ENCODE assay signal across 9 mouse cellular contexts in genomic region chr6:39400343-39400742, GRCm38 (mm10). TPM values are rescaled to one million over a fixed set of nuclear protein-coding genes. Genes with fewer than 3 reads are reported as not detected.
DNase-seq lines count a peak whose midpoint lies in the region; ATAC-seq and TF ChIP-seq lines count a peak whose summit lies in the region.
"Had no signal": no experiment of that assay in that cellular context is flagged by ENCODE, and none has a peak within 500 bp of the region (broad histone marks: within the 10 kb centered on the region; RNA-seq: fewer than 3 reads in every experiment).

No protein-coding gene starts in this region.

- H3K4me3 ChIP-seq in hindbrain, postnatal 0 days (ENCODE audit: low read length), result no peak overlapping the region
- no peak overlapping the region for H3K4me3 ChIP-seq in hindbrain, embryonic 14.5 days (replicated peaks; ENCODE audit: low read length)
- H3K4me3 ChIP-seq in ES-Bruce4 (ENCODE audit: low read depth, low read length), result peak overlapping the region; percentile 25; the same call in 1 of the 2 replicates
- H3K4me3 ChIP-seq: neural tube, embryonic 12.5 days had no signal

- peak; percentile 28; the same call in 1 of the 2 replicates for ATAC-seq in hindbrain, postnatal 0 days
- ATAC-seq in hindbrain, embryonic 14.5 days (ENCODE audit: low FRiP score), result no peak

- no peaks in the 10 kb centered on the region for H3K4me1 ChIP-seq in hindbrain, postnatal 0 days (ENCODE audit: insufficient read depth, low read length)
- no peaks in the 10 kb centered on the region for H3K4me1 ChIP-seq in hindbrain, embryonic 14.5 days (replicated peaks; ENCODE audit: control insufficient read depth, insufficient read depth, low read length)
- H3K4me1 ChIP-seq in ES-Bruce4 (ENCODE audit: control insufficient read depth, insufficient read depth, low read length), result peaks cover 4% of the 10 kb centered on the region
- H3K4me1 ChIP-seq: neural tube, embryonic 12.5 days had no signal

- TF ChIP-seq EP300 in ES-Bruce4 (IDR thresholded peaks at IDR 0.05; ENCODE audit: insufficient read depth, low read depth, low read length), result peak; percentile 95

- no peaks in the 10 kb centered on the region for H3K27me3 ChIP-seq in hindbrain, postnatal 0 days (ENCODE audit: insufficient read depth, low read length)
- H3K27me3 ChIP-seq in hindbrain, embryonic 14.5 days (ENCODE audit: control insufficient read depth, insufficient read depth, low read length), result no peaks in the 10 kb centered on the region
- H3K27me3 ChIP-seq in ES-Bruce4 (ENCODE audit: control insufficient read depth, insufficient read depth, low read length, poor library complexity, severe bottlenecking), result no peaks in the 10 kb centered on the region
- H3K27me3 ChIP-seq: neural tube, embryonic 12.5 days had no signal

- no peak overlapping the region for H3K4me2 ChIP-seq in hindbrain, postnatal 0 days (ENCODE audit: low read depth, low read length)
- no peak overlapping the region for H3K4me2 ChIP-seq in hindbrain, embryonic 14.5 days (replicated peaks)
- H3K4me2 ChIP-seq: neural tube, embryonic 12.5 days had no signal

- no peaks in the 10 kb centered on the region for H3K9me3 ChIP-seq in hindbrain, postnatal 0 days (ENCODE audit: low read length)
- no peaks in the 10 kb centered on the region for H3K9me3 ChIP-seq in hindbrain, embryonic 14.5 days (ENCODE audit: control insufficient read depth, low read length)
- H3K9me3 ChIP-seq in ES-Bruce4 (replicated peaks; ENCODE audit: control insufficient read depth, insufficient read depth, low read length, poor library complexity, severe bottlenecking), result no peaks in the 10 kb centered on the region
- H3K9me3 ChIP-seq: neural tube, embryonic 12.5 days had no signal

- peak; percentile 75 for TF ChIP-seq CTCF in hindbrain, postnatal 0 days (IDR thresholded peaks at IDR 0.05; ENCODE audit: low read depth)
- TF ChIP-seq CTCF in ES-Bruce4 (IDR thresholded peaks at IDR 0.05; ENCODE audit: low read depth, low read length), result peak; percentile 58

- no peak overlapping the region for H3K27ac ChIP-seq in hindbrain, postnatal 0 days
- no peak overlapping the region for H3K27ac ChIP-seq in hindbrain, embryonic 14.5 days
- peak overlapping the region; percentile 98 for H3K27ac ChIP-seq in ES-Bruce4 (ENCODE audit: insufficient read depth, low read length)
- H3K27ac ChIP-seq: neural tube, embryonic 12.5 days had no signal

- DNase-seq in hindbrain, postnatal 0 days (ENCODE audit: low spot score), result peak; percentile 22
- no peak for DNase-seq in hindbrain, embryonic 14.5 days (ENCODE audit: low spot score)
- DNase-seq in embryo, embryonic 10 days (ENCODE audit: low spot score), result peak; percentile 83
- peak; percentile 55 for DNase-seq in lung, postnatal 10 days
- no peak for DNase-seq in T-cell, adult 2 months (ENCODE audit: low spot score)
- no peak for DNase-seq in gastrocnemius, adult 8-10 months (ENCODE audit: low spot score in 2 of 2)
- no peak for DNase-seq in cerebellum, adult 18-20 months

- no peak for TF ChIP-seq POLR2A in ES-Bruce4 (IDR thresholded peaks at IDR 0.05; ENCODE audit: insufficient read depth, low read length)

- H3K36me3 ChIP-seq in hindbrain, postnatal 0 days (ENCODE audit: insufficient read depth, low read length), result peaks cover 26% of the 10 kb centered on the region
- H3K36me3 ChIP-seq in hindbrain, embryonic 14.5 days (replicated peaks; ENCODE audit: control insufficient read depth, insufficient read depth), result peaks cover 86% of the 10 kb centered on the region
- H3K36me3 ChIP-seq in ES-Bruce4 (ENCODE audit: control insufficient read depth, insufficient read depth, low read length, poor library complexity, severe bottlenecking), result peaks cover 78% of the 10 kb centered on the region

- 59% methylated on average over 7 of the region's 7 CpGs for WGBS in hindbrain, postnatal 0 days
- 60% methylated on average over 7 of the region's 7 CpGs for WGBS in hindbrain, embryonic 14.5 days

- no peak overlapping the region for H3K9ac ChIP-seq in hindbrain, postnatal 0 days (replicated peaks; ENCODE audit: low read length)
- no peak overlapping the region for H3K9ac ChIP-seq in hindbrain, embryonic 14.5 days
- peak overlapping the region; percentile 65 for H3K9ac ChIP-seq in ES-Bruce4 (ENCODE audit: low read depth, poor library complexity, severe bottlenecking)
- H3K9ac ChIP-seq: neural tube, embryonic 12.5 days had no signal

RNA-seq across cellular contexts. Expression of gene Rab19, which starts 19.4 kb away (rescaled TPM):
- 0.47 TPM in 1 of 2 replicates, not detected in the other for total RNA-seq in hindbrain, postnatal 0 days (2014; rRNA removed)
- polyA plus RNA-seq in hindbrain, postnatal 0 days (2015; fragmentation: Nextera tagmentation; extraction: Ambion mirVana), result 0.33 and 0.58 TPM in 2 replicates
- polyA plus RNA-seq in hindbrain, embryonic 14.5 days (2014; fragmentation: Nextera tagmentation; extraction: Ambion mirVana), result 0.17 and 0.40 TPM in 2 replicates
- 0.90 and 1.3 TPM in 2 replicates for polyA plus RNA-seq in ES-Bruce4 (2011; ENCODE audit: insufficient read depth, insufficient read length, low read depth, missing spikeins)
- total RNA-seq in gastrocnemius, adult 8-10 months (2022), result under 1 TPM in 1 of 4 experiments, not detected in 3; 0.18 TPM

RNA-seq across cellular contexts. Expression of gene Mkrn1, which starts 19.9 kb away (rescaled TPM):
- total RNA-seq in hindbrain, postnatal 0 days (2014; rRNA removed), result 212 and 244 TPM in 2 replicates
- 204 and 219 TPM in 2 replicates for polyA plus RNA-seq in hindbrain, postnatal 0 days (2015; fragmentation: Nextera tagmentation; extraction: Ambion mirVana)
- 247 and 275 TPM in 2 replicates for polyA plus RNA-seq in hindbrain, embryonic 14.5 days (2014; fragmentation: Nextera tagmentation; extraction: Ambion mirVana)
- 350 and 361 TPM in 2 replicates for polyA plus RNA-seq in ES-Bruce4 (2011; ENCODE audit: insufficient read depth, insufficient read length, low read depth, missing spikeins)
- 10 to 100 TPM; 14.0 to 18.6 (median 15.6) TPM for total RNA-seq in gastrocnemius, adult 8-10 months (2022)

RNA-seq across cellular contexts. Expression of gene Slc37a3, which starts 22.9 kb away (rescaled TPM):
- total RNA-seq in hindbrain, postnatal 0 days (2014; rRNA removed), result 25.0 and 45.6 TPM in 2 replicates
- polyA plus RNA-seq in hindbrain, postnatal 0 days (2015; fragmentation: Nextera tagmentation; extraction: Ambion mirVana), result 46.2 and 48.2 TPM in 2 replicates
- 62.4 and 63.8 TPM in 2 replicates for polyA plus RNA-seq in hindbrain, embryonic 14.5 days (2014; fragmentation: Nextera tagmentation; extraction: Ambion mirVana)
- 49.6 and 52.7 TPM in 2 replicates for polyA plus RNA-seq in ES-Bruce4 (2011; ENCODE audit: insufficient read depth, insufficient read length, low read depth, missing spikeins)
- total RNA-seq in gastrocnemius, adult 8-10 months (2022), result 10 to 100 TPM; 12.1 to 18.0 (median 12.7) TPM

Comparison
In these comparisons a context has a peak if more than half of its experiments do, and no peak if none do; other contexts are left out.
1. DNase-seq: peak in hindbrain, postnatal 0 days (single experiment), embryo, embryonic 10 days (single experiment) and lung, postnatal 10 days (single experiment); none in hindbrain, embryonic 14.5 days (single experiment), T-cell, adult 2 months (single experiment), gastrocnemius, adult 8-10 months (0 of 2) and cerebellum, adult 18-20 months (0 of 2).